Mouse (Mus musculus) forebrain, embryonic 12.5 days (tissue): ENCODE measurements around the gene Cyp2b10. TPM values are rescaled to one million over a fixed set of nuclear protein-coding genes. Genes with fewer than 3 reads are reported as not detected.
"Not testable (repeated sequence)": the region's sequence is repeated elsewhere in the genome, so short reads cannot be mapped to it uniquely, and the experiment has no call there.

Experiments used
- ATAC-seq: fragments of 200-750 bp; cut with Nextera tagmentation; 2 replicates; pipeline ENCODE4 v1.8.0; 2017; ENCODE audit warnings: moderate TSS enrichment; ENCODE audit not compliant: low FRiP score
- H3K27ac ChIP-seq: fragments of 300-500 bp; sonication (generic); 2 replicates; pipeline ENCODE4 v1.5.1; 2016; ENCODE audit warnings: mild to moderate bottlenecking
- H3K27me3 ChIP-seq: fragments of 300-500 bp; sonication (generic); 2 replicates; pipeline ENCODE4 v1.6.1; 2016; ENCODE audit warnings: mild to moderate bottlenecking
- H3K36me3 ChIP-seq: fragments of 300-500 bp; sonication (generic); replicated peaks from 2 replicates; pipeline ENCODE4 v1.6.1; 2016; ENCODE audit warnings: mild to moderate bottlenecking
- H3K4me1 ChIP-seq: fragments of 300-500 bp; sonication (generic); 2 replicates; pipeline ENCODE4 v1.6.1; 2016
- H3K4me2 ChIP-seq: fragments of 300-500 bp; sonication (generic); 2 replicates; pipeline ENCODE4 v1.6.1; 2016; ENCODE audit warnings: mild to moderate bottlenecking, moderate library complexity
- H3K4me3 ChIP-seq: fragments of 300-500 bp; sonication (generic); replicated peaks from 2 replicates; pipeline ENCODE4 v1.5.1; 2016; ENCODE audit warnings: mild to moderate bottlenecking
- H3K9ac ChIP-seq: fragments of 300-500 bp; sonication (generic); 2 replicates; pipeline ENCODE4 v1.6.1; 2016; ENCODE audit warnings: mild to moderate bottlenecking
- H3K9me3 ChIP-seq: fragments of 300-500 bp; sonication (generic); 2 replicates; pipeline ENCODE4 v1.6.1; 2016
- WGBS: fragments of 180-500 bp; shearing (Covaris S2); methylation state at CpG from one replicate; pipeline ENCODE4 v1.1.7; 2016; 5-methylcytosine and 5-hydroxymethylcytosine counted together
- polyA plus RNA-seq: library from polyadenylated mRNA; unstranded; fragments of >200 nt; fragmentation: Nextera tagmentation; extraction: Ambion mirVana; gene quantifications from 2 replicates; pipeline ENCODE4 v1.2.1, GENCODE M21; 2016

The Cyp2b10 gene
- polyA plus RNA-seq, 1 experiment from 2014 or later: not detected

GRCm38 (mm10) chr7:25884272-25884671 is 13.1 kb upstream of the Cyp2b10 start:
- Histone ChIP-seq H3K4me3 (no peak overlapping the region), H3K9ac (no peak overlapping the region), H3K27ac (no peak overlapping the region), H3K9me3 (no peaks in the 10 kb centered on the region), H3K4me1 (no peaks in the 10 kb centered on the region), H3K36me3 (no peaks in the 10 kb centered on the region), H3K4me2 (no peak overlapping the region), H3K27me3 (no peaks in the 10 kb centered on the region)
- 89% methylated on average over 1 of the region's 1 CpGs for WGBS
- ATAC-seq: no peak

DNA sequence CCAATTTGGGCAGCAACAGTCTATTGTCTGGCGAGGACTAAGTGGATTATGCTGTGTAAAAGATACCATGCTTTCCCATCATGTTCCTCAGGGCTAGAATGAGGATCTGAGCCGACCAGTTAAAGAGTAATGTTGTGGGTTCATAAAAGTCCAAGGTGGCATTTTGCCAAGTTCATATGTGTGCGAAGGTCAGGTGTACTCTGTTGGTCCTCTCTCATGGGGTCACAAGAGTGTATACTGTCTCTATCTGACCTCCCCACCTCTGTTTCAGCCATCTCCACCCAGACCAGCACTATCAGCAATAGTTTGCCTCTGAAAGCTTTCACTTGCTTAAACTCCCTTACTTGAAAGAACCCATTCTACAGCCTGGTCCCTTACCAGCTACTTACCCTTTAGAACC is 9.7 kb upstream of the Cyp2b10 start:
- no peaks in the 10 kb centered on the region for H3K4me1 ChIP-seq
- no peak for ATAC-seq
- no peaks in the 10 kb centered on the region for H3K36me3 ChIP-seq
- H3K9me3 ChIP-seq: no peaks in the 10 kb centered on the region
- WGBS: 78% methylated on average over 3 of the region's 3 CpGs
- H3K27me3 ChIP-seq: no peaks in the 10 kb centered on the region
- H3K4me2 ChIP-seq: no peak overlapping the region
- no peak overlapping the region for H3K27ac ChIP-seq
- no peak overlapping the region for H3K4me3 ChIP-seq
- no peak overlapping the region for H3K9ac ChIP-seq

GRCm38 (mm10) chr7:25893159-25893558 is 4.3 kb upstream of the Cyp2b10 start:
- Histone ChIP-seq H3K4me3 (no peak overlapping the region), H3K9me3 (no peaks in the 10 kb centered on the region), H3K27ac (no peak overlapping the region), H3K27me3 (no peaks in the 10 kb centered on the region), H3K4me2 (no peak overlapping the region), H3K9ac (no peak overlapping the region), H3K4me1 (no peaks in the 10 kb centered on the region), H3K36me3 (no peaks in the 10 kb centered on the region)
- 89% methylated on average over 5 of the region's 5 CpGs for WGBS
- ATAC-seq: no peak

DNA sequence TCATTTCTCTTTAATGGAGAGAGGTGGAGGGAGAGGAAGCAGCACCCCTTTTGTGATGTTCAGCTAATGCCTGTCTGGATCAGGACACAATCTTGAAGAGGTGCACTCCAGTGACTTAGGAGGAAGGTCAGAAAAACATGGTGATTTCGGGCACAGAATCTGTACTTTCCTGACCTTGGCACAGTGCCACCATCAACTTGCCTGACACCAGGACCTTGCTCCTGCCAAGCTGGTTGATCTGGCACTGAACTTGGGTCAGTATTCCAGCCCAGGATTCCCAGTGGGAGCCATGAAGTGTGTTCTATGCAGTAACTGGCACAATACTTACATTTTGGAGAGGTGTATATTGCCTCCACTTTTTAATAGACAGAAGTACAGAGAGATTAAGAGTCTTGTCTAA is 2.3 kb upstream of the Cyp2b10 start:
- no peak for ATAC-seq
- H3K4me1 ChIP-seq: no peaks in the 10 kb centered on the region
- no peak overlapping the region for H3K27ac ChIP-seq
- no peaks in the 10 kb centered on the region for H3K36me3 ChIP-seq
- H3K4me3 ChIP-seq: no peak overlapping the region
- no peak overlapping the region for H3K9ac ChIP-seq
- no peaks in the 10 kb centered on the region for H3K27me3 ChIP-seq
- WGBS: 70% methylated on average over 1 of the region's 1 CpGs
- H3K4me2 ChIP-seq: no peak overlapping the region
- no peaks in the 10 kb centered on the region for H3K9me3 ChIP-seq

DNA sequence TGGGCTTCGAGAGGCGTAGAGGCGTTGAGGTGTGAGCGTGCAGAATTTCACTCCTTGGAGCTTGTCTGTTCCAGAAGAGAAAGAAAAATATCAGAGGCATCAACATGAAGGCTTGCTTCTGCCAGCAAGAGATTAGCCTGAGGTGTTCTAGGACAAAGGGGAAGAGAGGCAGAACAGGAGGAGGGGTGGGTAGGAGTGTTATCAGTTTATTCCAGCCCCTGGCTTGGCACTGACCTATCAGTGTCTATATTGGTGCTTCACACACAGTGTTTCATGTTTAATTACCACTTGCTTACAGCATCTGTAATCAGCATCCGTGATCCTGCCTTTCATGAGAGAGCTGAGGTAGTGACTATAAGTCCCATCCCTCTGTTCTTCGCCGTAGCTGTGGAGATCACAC is 644 bp downstream of the Cyp2b10 start:
- 89% methylated on average over 7 of the region's 7 CpGs for WGBS
- Histone ChIP-seq H3K4me2 (no peak overlapping the region), H3K27me3 (no peaks in the 10 kb centered on the region), H3K36me3 (no peaks in the 10 kb centered on the region), H3K4me1 (no peaks in the 10 kb centered on the region), H3K9ac (no peak overlapping the region), H3K4me3 (no peak overlapping the region), H3K27ac (no peak overlapping the region), H3K9me3 (no peaks in the 10 kb centered on the region)
- no peak for ATAC-seq

- no peak for ATAC-seq
- Histone ChIP-seq H3K36me3 (no peaks in the 10 kb centered on the region), H3K9me3 (0 out of 2 replicates have a peak, but pooled peaks cover 6% of the 10 kb centered on the region), H3K9ac (no peak overlapping the region), H3K4me1 (no peaks in the 10 kb centered on the region), H3K4me3 (no peak overlapping the region), H3K27me3 (no peaks in the 10 kb centered on the region), H3K4me2 (no peak overlapping the region), H3K27ac (no peak overlapping the region)
- WGBS: 80% methylated on average over 8 of the region's 8 CpGs
Measured at GRCm38 (mm10) chr7:25902061-25902690, 4.8 kb downstream of the Cyp2b10 start.

- Histone ChIP-seq H3K27me3 (no peaks in the 10 kb centered on the region), H3K9ac (no peak overlapping the region), H3K4me3 (no peak overlapping the region), H3K27ac (no peak overlapping the region), H3K36me3 (no peaks in the 10 kb centered on the region), H3K4me2 (no peak overlapping the region), H3K4me1 (no peaks in the 10 kb centered on the region), H3K9me3 (0 out of 2 replicates have a peak, but pooled peaks cover 6% of the 10 kb centered on the region)
- 58% methylated on average over 14 of the region's 14 CpGs for WGBS
- no peak for ATAC-seq
Measured at GRCm38 (mm10) chr7:25903156-25903555, 5.7 kb downstream of the Cyp2b10 start.

DNA sequence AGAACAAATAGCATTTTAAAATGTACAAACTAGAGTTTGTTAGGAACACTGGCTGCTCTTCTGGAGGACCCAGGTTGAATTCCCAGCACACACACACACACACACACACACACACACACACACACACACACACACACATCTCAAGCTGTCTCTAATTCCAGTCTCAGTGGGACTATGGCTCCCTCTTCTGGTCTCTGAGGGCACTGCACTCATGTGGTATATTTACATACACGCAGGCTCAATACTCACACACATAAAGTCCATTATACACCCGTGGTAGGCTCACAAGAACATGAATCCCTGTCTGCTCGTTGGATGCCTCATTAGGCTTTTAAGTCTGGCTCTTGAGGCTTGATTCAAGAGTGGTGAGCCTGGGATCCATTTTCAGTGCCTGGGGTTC is 6.6 kb downstream of the Cyp2b10 start:
- H3K4me2 ChIP-seq: no peak overlapping the region
- H3K9ac ChIP-seq: no peak overlapping the region
- H3K27me3 ChIP-seq: no peaks in the 10 kb centered on the region
- no peak overlapping the region for H3K27ac ChIP-seq
- 0 out of 2 replicates have a peak, but pooled peaks cover 6% of the 10 kb centered on the region for H3K9me3 ChIP-seq
- no peaks in the 10 kb centered on the region for H3K4me1 ChIP-seq
- 54% methylated on average over 3 of the region's 3 CpGs for WGBS
- no peaks in the 10 kb centered on the region for H3K36me3 ChIP-seq
- H3K4me3 ChIP-seq: no peak overlapping the region
- no peak for ATAC-seq

DNA sequence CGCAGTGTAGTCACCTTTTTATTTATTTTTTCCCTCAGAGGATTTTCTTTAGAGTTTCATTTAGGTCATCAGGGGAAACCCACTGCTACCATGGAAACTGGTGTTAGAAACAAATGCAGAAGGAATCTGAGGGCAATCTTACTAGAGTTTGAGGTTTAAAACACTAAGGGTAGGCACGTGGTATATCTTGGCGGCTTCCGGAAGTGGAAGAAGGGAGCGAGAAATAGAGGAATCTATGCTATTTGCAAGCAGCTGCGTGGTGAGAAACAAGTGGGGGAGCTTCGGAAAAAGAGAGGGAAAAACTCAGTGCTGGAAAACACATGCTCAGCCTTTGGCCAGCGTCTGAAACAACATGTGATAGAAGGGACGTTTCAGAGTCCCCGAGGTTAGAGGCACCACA is 7.1 kb downstream of the Cyp2b10 start:
- no peak overlapping the region for H3K9ac ChIP-seq
- H3K4me3 ChIP-seq: no peak overlapping the region
- 75% methylated on average over 10 of the region's 10 CpGs for WGBS
- no peaks in the 10 kb centered on the region for H3K27me3 ChIP-seq
- H3K36me3 ChIP-seq: no peaks in the 10 kb centered on the region
- 0 out of 2 replicates have a peak, but pooled peaks cover 6% of the 10 kb centered on the region for H3K9me3 ChIP-seq
- H3K4me1 ChIP-seq: no peaks in the 10 kb centered on the region
- no peak for ATAC-seq
- H3K27ac ChIP-seq: no peak overlapping the region
- no peak overlapping the region for H3K4me2 ChIP-seq

- ATAC-seq: no peak
- 69% methylated on average over 6 of the region's 6 CpGs for WGBS
- no peaks in the 10 kb centered on the region for H3K27me3 ChIP-seq
Measured at GRCm38 (mm10) chr7:25907380-25907779, 10.0 kb downstream of the Cyp2b10 start.

GRCm38 (mm10) chr7:25910046-25910445 is 12.6 kb downstream of the Cyp2b10 start:
- Histone ChIP-seq H3K27ac (no peak overlapping the region), H3K4me1 (no peaks in the 10 kb centered on the region), H3K36me3 (no peaks in the 10 kb centered on the region), H3K4me3 (no peak overlapping the region), H3K4me2 (no peak overlapping the region), H3K9ac (no peak overlapping the region), H3K27me3 (no peaks in the 10 kb centered on the region), H3K9me3 (no peaks in the 10 kb centered on the region)
- WGBS: 72% methylated on average over 2 of the region's 2 CpGs
- no peak for ATAC-seq

More at GRCm38 (mm10) chr7:25907380-25907779, 10.0 kb downstream of the Cyp2b10 start:
- Histone ChIP-seq H3K9ac (no peak overlapping the region), H3K27ac (no peak overlapping the region), H3K36me3 (no peaks in the 10 kb centered on the region), H3K9me3 (0 out of 2 replicates have a peak, but pooled peaks cover 6% of the 10 kb centered on the region), H3K4me3 (no peak overlapping the region), H3K4me2 (no peak overlapping the region), H3K4me1 (no peaks in the 10 kb centered on the region)

DNA sequence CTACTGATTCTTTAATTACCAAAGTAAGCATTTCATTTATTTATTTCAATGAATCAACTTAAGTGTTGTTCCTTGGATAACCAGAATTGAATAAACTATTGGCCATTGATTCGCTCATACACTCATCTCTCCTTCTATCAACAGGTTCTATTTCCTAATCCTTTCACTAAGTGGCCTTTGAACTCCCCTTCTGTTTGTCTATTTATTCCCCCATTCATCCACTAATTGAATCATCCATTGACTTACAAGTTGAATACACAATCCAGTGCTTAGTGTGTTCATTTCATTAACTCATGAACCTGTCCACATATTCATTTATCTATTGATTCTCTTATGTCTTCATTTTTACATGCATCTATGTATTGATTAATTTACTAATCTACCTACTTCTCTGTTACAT is 18.7 kb downstream of the Cyp2b10 start:
- Histone ChIP-seq H3K4me3 (no peak overlapping the region), H3K9me3 (no peaks in the 10 kb centered on the region), H3K4me2 (no peak overlapping the region), H3K27me3 (no peaks in the 10 kb centered on the region), H3K9ac (no peak overlapping the region), H3K4me1 (no peaks in the 10 kb centered on the region), H3K36me3 (no peaks in the 10 kb centered on the region), H3K27ac (no peak overlapping the region)
- 68% methylated on average over 1 of the region's 1 CpGs for WGBS
- no peak for ATAC-seq

DNA sequence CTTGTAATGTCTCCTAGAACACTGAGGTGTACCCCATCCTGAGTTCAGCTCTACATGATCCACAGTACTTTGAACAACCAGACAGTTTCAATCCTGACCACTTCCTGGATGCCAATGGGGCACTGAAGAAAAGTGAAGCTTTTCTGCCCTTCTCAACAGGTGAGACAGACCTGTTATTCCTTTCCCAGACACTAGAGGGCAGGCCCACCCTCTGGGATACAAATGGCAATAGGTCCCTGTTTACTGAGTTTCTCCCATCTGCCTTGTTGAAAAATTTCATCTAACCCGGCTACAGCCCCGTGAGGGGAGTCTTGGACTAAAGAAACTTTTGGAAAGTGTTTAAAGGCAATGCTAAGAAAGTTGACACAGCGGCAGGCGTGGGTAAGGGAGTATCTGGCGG is 19.9 kb downstream of the Cyp2b10 start:
- not testable (repeated sequence) for H3K27ac ChIP-seq, H3K27me3 ChIP-seq, H3K4me2 ChIP-seq, H3K4me1 ChIP-seq, H3K9me3 ChIP-seq, H3K9ac ChIP-seq, H3K4me3 ChIP-seq, H3K36me3 ChIP-seq, ATAC-seq
- 53% methylated on average over 5 of the region's 5 CpGs for WGBS
